In genomic region chr1:193764103-193764502, GRCm38 (mm10) we compare ENCODE assay signal across 29 mouse cellular contexts.
"Had no signal": no experiment of that assay in that cellular context is flagged by ENCODE, and none has a peak within 500 bp of the region (broad histone marks: within the 10 kb centered on the region; RNA-seq: fewer than 3 reads in every experiment).

No protein-coding gene starts in this region.

- H3K4me1 ChIP-seq: embryonic facial prominence, embryonic 10.5 days; embryonic facial prominence, embryonic 12.5 days; embryonic facial prominence, embryonic 13.5 days; embryonic facial prominence, embryonic 15.5 days; forebrain, embryonic 10.5 days; forebrain, embryonic 12.5 days; forebrain, embryonic 13.5 days; forebrain, embryonic 15.5 days had no signal

- H3K27ac ChIP-seq: embryonic facial prominence, embryonic 10.5 days; embryonic facial prominence, embryonic 12.5 days; embryonic facial prominence, embryonic 13.5 days; embryonic facial prominence, embryonic 15.5 days; forebrain, embryonic 10.5 days; forebrain, embryonic 12.5 days; forebrain, embryonic 13.5 days; forebrain, embryonic 15.5 days; gastrocnemius, adult 2 months; heart, adult 2 months had no signal

- H3K27me3 ChIP-seq: embryonic facial prominence, embryonic 12.5 days; embryonic facial prominence, embryonic 13.5 days; embryonic facial prominence, embryonic 15.5 days; forebrain, embryonic 12.5 days; forebrain, embryonic 13.5 days; forebrain, embryonic 15.5 days had no signal

- H3K9me3 ChIP-seq: embryonic facial prominence, embryonic 10.5 days; embryonic facial prominence, embryonic 12.5 days; embryonic facial prominence, embryonic 13.5 days; embryonic facial prominence, embryonic 15.5 days; forebrain, embryonic 10.5 days; forebrain, embryonic 12.5 days; forebrain, embryonic 13.5 days; forebrain, embryonic 15.5 days had no signal

- H3K36me3 ChIP-seq: embryonic facial prominence, embryonic 10.5 days; embryonic facial prominence, embryonic 12.5 days; embryonic facial prominence, embryonic 13.5 days; embryonic facial prominence, embryonic 15.5 days; forebrain, embryonic 10.5 days; forebrain, embryonic 12.5 days; forebrain, embryonic 15.5 days had no signal

- DNase-seq: cerebellum, adult 2 months; cerebellum, adult 8-10 months; cerebellum, adult 9-10 months; cerebellum, adult 9-11 months; cerebellum, postnatal 10 days; cerebellum, postnatal 14 days; cerebellum, postnatal 25 days; cerebellum, postnatal 36 days; embryo, embryonic 11 days; forebrain, postnatal 0 days; gastrocnemius, adult 2 months; gastrocnemius, postnatal 10 days; gastrocnemius, postnatal 14 days; gastrocnemius, postnatal 25 days; gastrocnemius, postnatal 36 days; heart, adult 11 months; heart, adult 18-20 months; heart, adult 2 months had no signal

- H3K4me2 ChIP-seq: embryonic facial prominence, embryonic 12.5 days; embryonic facial prominence, embryonic 13.5 days; embryonic facial prominence, embryonic 15.5 days; forebrain, embryonic 12.5 days; forebrain, embryonic 13.5 days; forebrain, embryonic 15.5 days had no signal

- H3K4me3 ChIP-seq: embryonic facial prominence, embryonic 10.5 days; embryonic facial prominence, embryonic 12.5 days; embryonic facial prominence, embryonic 13.5 days; embryonic facial prominence, embryonic 15.5 days; erythroblast, embryonic 14.5 days; forebrain, embryonic 10.5 days; forebrain, embryonic 12.5 days; forebrain, embryonic 13.5 days; forebrain, embryonic 15.5 days; gastrocnemius, adult 2 months; heart, adult 2 months had no signal

- H3K9ac ChIP-seq: embryonic facial prominence, embryonic 12.5 days; embryonic facial prominence, embryonic 13.5 days; embryonic facial prominence, embryonic 15.5 days; forebrain, embryonic 12.5 days; forebrain, embryonic 13.5 days; forebrain, embryonic 15.5 days; forebrain, postnatal 0 days had no signal

- ATAC-seq: forebrain, embryonic 13.5 days; forebrain, embryonic 14.5 days; forebrain, embryonic 15.5 days; forebrain, embryonic 16.5 days; forebrain, postnatal 0 days had no signal
